Mouse (Mus musculus) myocyte (in vitro differentiated cells): Measurements from ENCODE around the gene H1fnt.

ENCODE experiments used
- CEBPB ChIP-seq: IDR thresholded peaks from 2 replicates; pipeline ENCODE4 v1.6.1; 2011; ENCODE audit warnings: mild to moderate bottlenecking, moderate library complexity; ENCODE audit not compliant: poor library complexity, insufficient read depth, severe bottlenecking
- E2F4 ChIP-seq: IDR thresholded peaks from one replicate; pipeline ENCODE4 v1.6.1; 2011; ENCODE audit warnings: mild to moderate bottlenecking, control low read depth, moderate library complexity; ENCODE audit not compliant: insufficient read depth
- POLR2A ChIP-seq: IDR thresholded peaks from one replicate; pipeline ENCODE4 v1.6.1; 2011; ENCODE audit warnings: low read depth, mild to moderate bottlenecking, control low read depth, moderate library complexity; ENCODE audit not compliant: insufficient read length
- TCF12 ChIP-seq: IDR thresholded peaks from one replicate; pipeline ENCODE4 v1.6.1; 2011; ENCODE audit warnings: mild to moderate bottlenecking, control low read depth; ENCODE audit not compliant: poor library complexity, insufficient read depth, severe bottlenecking

- TF ChIP-seq E2F4 (no peak), TCF12 (no peak), POLR2A (no peak), CEBPB (no peak)
Measured at GRCm38 (mm10) chr15:98288566-98288965, 31.5 kb upstream of the H1fnt start.
